Mouse (Mus musculus) MEL (cell line): ENCODE data around the gene Thap11. TPM values are rescaled to one million over a fixed set of nuclear protein-coding genes. Genes with fewer than 3 reads are reported as not detected.
A peak's percentile ranks its signal among the peaks of the same experiment; 100 is the strongest.

Experiments used
- DNase-seq: peaks from one replicate; pipeline ENCODE4 v3.0.0; 2011; ENCODE audit warnings: low read depth, low spot score
- H3K27ac ChIP-seq: 2 replicates; pipeline ENCODE4 v1.5.1; 2012; ENCODE audit warnings: low read depth, mild to moderate bottlenecking, control low read depth, low read length, moderate library complexity; ENCODE audit not compliant: control insufficient read depth
- H3K27me3 ChIP-seq, 2 experiments: fragments of 150-350 bp in 1 of 2; sonication (generic) in 1 of 2; 2 replicates each; pipeline ENCODE4 v1.6.1; 2012; ENCODE audit warnings: low read length in 2 of 2, mild to moderate bottlenecking in 2 of 2, improper control_type of control experiment in 1 of 2, moderate library complexity in 1 of 2; ENCODE audit not compliant: insufficient read depth in 2 of 2, control insufficient read depth in 1 of 2
- H3K36me3 ChIP-seq, 2 experiments: 2 replicates each; pipeline ENCODE4 v1.6.1; 2012 to 2014; ENCODE audit warnings: low read length in 2 of 2, improper control_type of control experiment in 1 of 2, inconsistent platforms in 1 of 2, mild to moderate bottlenecking in 1 of 2; ENCODE audit not compliant: insufficient read depth in 2 of 2, control insufficient read depth in 1 of 2
- H3K4me1 ChIP-seq, 2 experiments: fragments of 150-350 bp in 1 of 2; sonication (generic) in 1 of 2; 2 replicates each; pipeline ENCODE4 v1.6.1; 2012; ENCODE audit warnings: low read length in 2 of 2, improper control_type of control experiment in 1 of 2, mild to moderate bottlenecking in 1 of 2; ENCODE audit not compliant: insufficient read depth in 2 of 2, control insufficient read depth in 1 of 2
- H3K4me3 ChIP-seq, 2 experiments: fragments of 150-350 bp in 1 of 2; sonication (generic) in 1 of 2; 2 replicates each; pipeline ENCODE4 v1.5.1; 2012; ENCODE audit warnings: low read depth in 2 of 2, low read length in 2 of 2, mild to moderate bottlenecking in 2 of 2, moderate library complexity in 2 of 2, control low read depth in 1 of 2, improper control_type of control experiment in 1 of 2; ENCODE audit not compliant: control insufficient read depth in 1 of 2, insufficient read depth in 1 of 2
- H3K79me2 ChIP-seq: 2 replicates; pipeline ENCODE4 v1.6.1; 2012; ENCODE audit warnings: mild to moderate bottlenecking, low read length, moderate library complexity; ENCODE audit not compliant: control insufficient read depth, poor library complexity, insufficient read depth
- H3K9ac ChIP-seq: 2 replicates; pipeline ENCODE4 v1.6.1; 2012; ENCODE audit warnings: low read depth, mild to moderate bottlenecking, control low read depth, low read length, moderate library complexity; ENCODE audit not compliant: control insufficient read depth, poor library complexity, severe bottlenecking
- H3K9me3 ChIP-seq: fragments of 150-350 bp; sonication (generic); replicated peaks from 2 replicates; pipeline ENCODE4 v1.6.1; 2012; ENCODE audit warnings: mild to moderate bottlenecking, low read length, improper control_type of control experiment, moderate library complexity; ENCODE audit not compliant: insufficient read depth
- BHLHE40 ChIP-seq: IDR thresholded peaks from 2 replicates; pipeline ENCODE4 v1.6.1; 2012; ENCODE audit warnings: low read depth, mild to moderate bottlenecking, inconsistent platforms, low read length, improper control_type of control experiment, borderline replicate concordance
- CHD1 ChIP-seq: IDR thresholded peaks from 2 replicates; pipeline ENCODE4 v1.6.1; 2012; ENCODE audit warnings: low read depth, mild to moderate bottlenecking, inconsistent platforms, low read length, improper control_type of control experiment
- CHD2 ChIP-seq: IDR thresholded peaks from 2 replicates; pipeline ENCODE4 v1.6.1; 2011; ENCODE audit warnings: low read length, improper control_type of control experiment
- CTCF ChIP-seq, 3 experiments: IDR thresholded peaks in 2 of 3; conservative IDR thresholded peaks in 1 of 3; 2 replicates each; pipeline ENCODE4 v1.5.1; 2011 to 2012; ENCODE audit warnings: low read length in 3 of 3, low read depth in 2 of 3, mild to moderate bottlenecking in 2 of 3, improper control_type of control experiment in 1 of 3, inconsistent platforms in 1 of 3, mixed read lengths in 1 of 3, moderate library complexity in 1 of 3; ENCODE audit not compliant: control insufficient read depth in 1 of 3, insufficient read depth in 1 of 3, poor library complexity in 1 of 3, severe bottlenecking in 1 of 3
- E2F4 ChIP-seq: IDR thresholded peaks from 2 replicates; pipeline ENCODE4 v1.6.1; 2011; ENCODE audit warnings: low read depth, low read length, improper control_type of control experiment, borderline replicate concordance
- ELF1 ChIP-seq: IDR thresholded peaks from 2 replicates; pipeline ENCODE4 v1.6.1; 2014; ENCODE audit warnings: low read depth, mild to moderate bottlenecking, inconsistent platforms, low read length, improper control_type of control experiment, moderate library complexity
- EP300 ChIP-seq, 2 experiments: IDR thresholded peaks; 2 replicates each; pipeline ENCODE4 v1.6.1; 2011; ENCODE audit warnings: improper control_type of control experiment in 2 of 2, low read length in 2 of 2, low read depth in 1 of 2, mild to moderate bottlenecking in 1 of 2
- GABPA ChIP-seq: IDR thresholded peaks from 2 replicates; pipeline ENCODE4 v1.6.1; 2012; ENCODE audit warnings: low read depth, mild to moderate bottlenecking, inconsistent platforms, low read length, improper control_type of control experiment, moderate library complexity
- GATA1 ChIP-seq: IDR thresholded peaks from 2 replicates; pipeline ENCODE4 v1.6.1; 2011; ENCODE audit warnings: low read depth, low read length, improper control_type of control experiment
- HCFC1 ChIP-seq: IDR thresholded peaks from 2 replicates; pipeline ENCODE4 v1.6.1; 2012; ENCODE audit warnings: low read depth, mild to moderate bottlenecking, inconsistent platforms, low read length, improper control_type of control experiment, moderate library complexity
- JUND ChIP-seq: IDR thresholded peaks from 2 replicates; pipeline ENCODE4 v1.6.1; 2011; ENCODE audit warnings: low read depth, mild to moderate bottlenecking, improper control_type of control experiment, low read length
- KAT2A ChIP-seq: conservative IDR thresholded peaks from 2 replicates; pipeline ENCODE4 v1.6.1; 2012; ENCODE audit warnings: low read depth, low read length, improper control_type of control experiment, inconsistent platforms
- MAFK ChIP-seq: IDR thresholded peaks from 2 replicates; pipeline ENCODE4 v1.6.1; 2011; ENCODE audit warnings: low read depth, mild to moderate bottlenecking, low read length, improper control_type of control experiment, borderline replicate concordance
- MAX ChIP-seq: IDR thresholded peaks from 2 replicates; pipeline ENCODE4 v1.6.1; 2011; ENCODE audit warnings: low read length, improper control_type of control experiment
- MAZ ChIP-seq: IDR thresholded peaks from 2 replicates; pipeline ENCODE4 v1.6.1; 2012; ENCODE audit warnings: low read depth, mild to moderate bottlenecking, inconsistent platforms, low read length, improper control_type of control experiment
- MEF2A ChIP-seq: IDR thresholded peaks from 2 replicates; pipeline ENCODE4 v1.6.1; 2014; ENCODE audit warnings: low read depth, mild to moderate bottlenecking, inconsistent platforms, low read length, improper control_type of control experiment; ENCODE audit not compliant: poor library complexity, insufficient replicate concordance, severe bottlenecking; ENCODE audit errors: extremely low read depth
- MXI1 ChIP-seq: IDR thresholded peaks from 2 replicates; pipeline ENCODE4 v1.6.1; 2011; ENCODE audit warnings: mild to moderate bottlenecking, low read depth, low read length, improper control_type of control experiment
- MYC ChIP-seq: IDR thresholded peaks from 2 replicates; pipeline ENCODE4 v1.6.1; 2011; ENCODE audit warnings: low read depth, mild to moderate bottlenecking, low read length, improper control_type of control experiment, moderate library complexity
- NELFE ChIP-seq: IDR thresholded peaks from 2 replicates; pipeline ENCODE4 v1.6.1; 2011; ENCODE audit warnings: low read depth, low read length, improper control_type of control experiment
- NRF1 ChIP-seq: IDR thresholded peaks from 2 replicates; pipeline ENCODE4 v1.6.1; 2014; ENCODE audit warnings: low read depth, mild to moderate bottlenecking, inconsistent platforms, low read length, improper control_type of control experiment, moderate library complexity; ENCODE audit not compliant: poor library complexity, insufficient read depth, severe bottlenecking
- POLR2A ChIP-seq, 2 experiments: IDR thresholded peaks; 2 replicates each; pipeline ENCODE4 v1.6.1; 2011 to 2012; ENCODE audit warnings: low read length in 2 of 2, mild to moderate bottlenecking in 2 of 2, control low read depth in 1 of 2, improper control_type of control experiment in 1 of 2, low read depth in 1 of 2, moderate library complexity in 1 of 2; ENCODE audit not compliant: control insufficient read depth in 1 of 2, insufficient read depth in 1 of 2, poor library complexity in 1 of 2
- POLR2AphosphoS2 ChIP-seq: IDR thresholded peaks from 2 replicates; pipeline ENCODE4 v1.6.1; 2011; ENCODE audit warnings: low read length, improper control_type of control experiment
- POLR2AphosphoS5 ChIP-seq: IDR thresholded peaks from 2 replicates; pipeline ENCODE4 v1.6.1; 2012; ENCODE audit warnings: low read depth, borderline replicate concordance, mild to moderate bottlenecking, inconsistent platforms, low read length, moderate library complexity, mixed read lengths
- RAD21 ChIP-seq: IDR thresholded peaks from 2 replicates; pipeline ENCODE4 v1.6.1; 2011; ENCODE audit warnings: mild to moderate bottlenecking, low read depth, low read length, improper control_type of control experiment
- RCOR1 ChIP-seq: IDR thresholded peaks from 2 replicates; pipeline ENCODE4 v1.6.1; 2012; ENCODE audit warnings: low read depth, mild to moderate bottlenecking, inconsistent platforms, low read length, improper control_type of control experiment
- SIN3A ChIP-seq: IDR thresholded peaks from 2 replicates; pipeline ENCODE4 v1.6.1; 2012; ENCODE audit warnings: low read length, improper control_type of control experiment, inconsistent platforms
- SMC3 ChIP-seq: IDR thresholded peaks from 2 replicates; pipeline ENCODE4 v1.6.1; 2011; ENCODE audit warnings: low read depth, low read length, improper control_type of control experiment
- TAL1 ChIP-seq: IDR thresholded peaks from 2 replicates; pipeline ENCODE4 v1.6.1; 2012; ENCODE audit warnings: mild to moderate bottlenecking, inconsistent platforms, low read length, moderate library complexity, mixed read lengths
- TBP ChIP-seq: IDR thresholded peaks from 2 replicates; pipeline ENCODE4 v1.8.0; 2011; ENCODE audit warnings: low read depth, low read length, improper control_type of control experiment
- TCF12 ChIP-seq: IDR thresholded peaks from 2 replicates; pipeline ENCODE4 v1.6.1; 2014; ENCODE audit warnings: low read depth, mild to moderate bottlenecking, inconsistent platforms, low read length, improper control_type of control experiment, moderate library complexity
- USF1 ChIP-seq: IDR thresholded peaks from 2 replicates; pipeline ENCODE4 v1.6.1; 2014; ENCODE audit warnings: low read depth, mild to moderate bottlenecking, inconsistent platforms, low read length, improper control_type of control experiment, moderate library complexity
- USF2 ChIP-seq, 2 experiments: IDR thresholded peaks; 2 replicates each; pipeline ENCODE4 v1.6.1; 2011 to 2012; ENCODE audit warnings: improper control_type of control experiment in 2 of 2, low read length in 2 of 2, borderline replicate concordance in 1 of 2, inconsistent platforms in 1 of 2, low read depth in 1 of 2, mild to moderate bottlenecking in 1 of 2; ENCODE audit not compliant: insufficient read depth in 1 of 2
- ZC3H11A ChIP-seq: IDR thresholded peaks from 2 replicates; pipeline ENCODE4 v1.6.1; 2012; ENCODE audit warnings: low read depth, mild to moderate bottlenecking, inconsistent platforms, low read length, improper control_type of control experiment
- ZKSCAN1 ChIP-seq: IDR thresholded peaks from 2 replicates; pipeline ENCODE4 v1.6.1; 2012; ENCODE audit warnings: low read depth, mild to moderate bottlenecking, inconsistent platforms, low read length, improper control_type of control experiment, moderate library complexity
- ZMIZ1 ChIP-seq: IDR thresholded peaks from 2 replicates; pipeline ENCODE4 v1.6.1; 2012; ENCODE audit warnings: low read depth, mild to moderate bottlenecking, inconsistent platforms, low read length, improper control_type of control experiment, moderate library complexity
- ZNF384 ChIP-seq: IDR thresholded peaks from 2 replicates; pipeline ENCODE4 v1.6.1; 2012; ENCODE audit warnings: low read depth, mild to moderate bottlenecking, inconsistent platforms, low read length, improper control_type of control experiment
- polyA plus RNA-seq, 2 experiments: library from polyadenylated mRNA; stranded (reverse) in 1 of 2; unstranded in 1 of 2; fragments of >175 nt in 1 of 2; fragments of >200 nt in 1 of 2; gene quantifications; 2 replicates each; pipeline versions ENCODE4 v1.2.1 to v1.2.4; 2012; ENCODE audit warnings: low replicate concordance in 2 of 2, low read depth in 1 of 2; ENCODE audit not compliant: insufficient read length in 2 of 2, insufficient read depth in 1 of 2, missing spikeins in 1 of 2
- total RNA-seq: library from RNA; depleted of rRNA; stranded (reverse); fragments of 300-350 nt; gene quantifications from 2 replicates; pipeline ENCODE4 v1.2.3, GENCODE M21; 2012; rRNA removed

Thap11 gene
- total RNA-seq: 41.9 and 48.8 TPM in 2 replicates
- 10 to 100 TPM in 1 of 2 experiments, not detected in 1; 51.4 TPM for polyA plus RNA-seq

DNA sequence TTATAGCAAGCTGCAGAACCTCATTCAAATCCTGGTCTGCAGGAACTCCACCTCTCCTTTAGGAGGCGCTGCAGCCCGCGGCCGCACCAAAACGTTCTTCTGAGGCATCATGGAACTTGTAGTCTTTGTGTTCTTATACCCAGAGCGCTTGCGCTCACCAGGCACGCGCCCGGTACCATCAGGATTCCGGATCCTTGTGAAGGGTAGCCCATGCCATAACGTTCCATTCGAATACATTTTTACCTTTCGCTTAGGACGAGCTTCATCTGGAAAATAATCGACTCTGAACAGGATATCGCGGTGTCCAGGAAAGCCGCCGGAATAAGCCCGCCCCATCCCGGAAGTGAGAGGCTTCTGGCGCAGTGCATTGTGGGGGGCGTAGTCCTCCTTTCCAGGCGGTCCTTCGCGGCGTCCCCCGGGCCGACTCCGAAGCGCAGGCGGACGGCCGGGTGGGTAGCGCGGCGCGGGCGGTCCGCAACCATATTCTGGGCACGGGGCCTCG, at the start of gene Thap11:
Thap11 (plus strand) TSS at position 418 of the 502 bp plus-strand sequence.
- Histone ChIP-seq H3K79me2 (peaks cover 23% of the 10 kb centered on the region), H3K4me1 (peaks cover 4 to 37% of the 10 kb centered on the region in 2 experiments), H3K9ac (peak within 1 kb of the TSS; percentile 76), H3K4me3 (peak within 1 kb of the TSS; percentile 68 to 88), H3K36me3 (peaks cover 0 to 29% of the 10 kb centered on the region in 2 experiments; a peak in 2 of 4 replicates), H3K27ac (peak within 1 kb of the TSS; percentile 86), H3K9me3 (no peaks in the 10 kb centered on the region), H3K27me3 (no peaks in the 10 kb centered on the region)
- peak; percentile 96 for DNase-seq
- TF ChIP-seq EP300 (IDR thresholded peaks at IDR 0.05; ENCODE audit: low read depth in 1 of 2, low read length in 2 of 2): no peak
- TF ChIP-seq ELF1: peak; percentile 90
- peak; percentile 64; the same call in 1 of the 2 replicates for TF ChIP-seq SIN3A
- TF ChIP-seq HCFC1: peak; percentile 94
- TF ChIP-seq CHD1: no peak
- TF ChIP-seq JUND: no peak
- TF ChIP-seq ZC3H11A: no peak
- no peak for TF ChIP-seq POLR2AphosphoS5
- TF ChIP-seq KAT2A: peak; percentile 88
- TF ChIP-seq RAD21: peak; percentile 17
- no peak for TF ChIP-seq TAL1
- TF ChIP-seq MAX: peak; percentile 31
- peak; percentile 72 for TF ChIP-seq NRF1
- TF ChIP-seq TCF12: peak; percentile 29; the same call in 1 of the 2 replicates
- TF ChIP-seq NELFE: peak; percentile 74
- TF ChIP-seq RCOR1: no peak
- peak; percentile 41; the same call in 1 of the 2 replicates for TF ChIP-seq USF1
- peak; percentile 92 for TF ChIP-seq CHD2
- no peak for TF ChIP-seq MAFK
- peak; percentile 83 to 89 (median 87) for TF ChIP-seq CTCF (IDR thresholded peaks at IDR 0.05 in 2 of 3, conservative IDR thresholded peaks at IDR 0.05 in 1 of 3; ENCODE audit: control insufficient read depth in 1 of 3, insufficient read depth in 1 of 3, low read depth in 2 of 3, low read length in 3 of 3, poor library complexity in 1 of 3, severe bottlenecking in 1 of 3)
- peak; percentile 50 to 55; a peak in 3 of 4 replicates for TF ChIP-seq POLR2A (IDR thresholded peaks at IDR 0.05; ENCODE audit: control insufficient read depth in 1 of 2, insufficient read depth in 1 of 2, low read depth in 1 of 2, low read length in 2 of 2, poor library complexity in 1 of 2)
- TF ChIP-seq MXI1: no peak; the same call in 1 of the 2 replicates
- TF ChIP-seq TBP: peak; percentile 64; the same call in 1 of the 2 replicates
- TF ChIP-seq USF2 (IDR thresholded peaks at IDR 0.05; ENCODE audit: borderline replicate concordance in 1 of 2, insufficient read depth in 1 of 2, low read depth in 1 of 2, low read length in 2 of 2): no peak
- peak; percentile 75; the same call in 1 of the 2 replicates for TF ChIP-seq MYC
- TF ChIP-seq GABPA: no peak; the same call in 1 of the 2 replicates
- TF ChIP-seq ZKSCAN1: no peak
- no peak for TF ChIP-seq MEF2A
- no peak for TF ChIP-seq BHLHE40
- no peak for TF ChIP-seq GATA1
- no peak; the same call in 1 of the 2 replicates for TF ChIP-seq ZNF384
- no peak; the same call in 1 of the 2 replicates for TF ChIP-seq SMC3
- peak; percentile 94 for TF ChIP-seq MAZ
- TF ChIP-seq E2F4: no peak; the same call in 1 of the 2 replicates
- TF ChIP-seq ZMIZ1: no peak
- TF ChIP-seq POLR2AphosphoS2: no peak
